Mouse (Mus musculus): ENCODE results near the gene Gsg1l2.

GRCm38 (mm10) chr11:67797931-67798330, 23.5 kb downstream of the Gsg1l2 start, which contains the start of gene Dhrs7c:
- no peak for TF ChIP-seq CTCF (IDR thresholded peaks at IDR 0.05; ENCODE audit: low read depth)
- no peak for TF ChIP-seq EP300 (IDR thresholded peaks at IDR 0.05; ENCODE audit: low read depth)

All from liver, postnatal 0 days (tissue).